Mouse (Mus musculus) G1E (cell line): ENCODE data around the gene Vsig8. TPM values are rescaled to one million over a fixed set of nuclear protein-coding genes. Genes with fewer than 3 reads are reported as not detected.

ENCODE experiments used
- ATAC-seq: 2 replicates; pipeline ENCODE4 v1.8.0; 2016; ENCODE audit warnings: mild to moderate bottlenecking; ENCODE audit not compliant: insufficient number of reproducible peaks, poor library complexity, low FRiP score, severe bottlenecking; ENCODE audit errors: extremely low read depth
- DNase-seq: peaks from one replicate; pipeline ENCODE4 v3.0.0; 2012; ENCODE audit warnings: low spot score
- H3K27me3 ChIP-seq: 2 replicates; pipeline ENCODE4 v1.6.1; 2012; ENCODE audit warnings: mild to moderate bottlenecking, low read length, inconsistent platforms; ENCODE audit not compliant: insufficient read depth
- H3K36me3 ChIP-seq: replicated peaks from 2 replicates; pipeline ENCODE3; 2012; ENCODE audit warnings: mild to moderate bottlenecking, inconsistent platforms
- H3K4me1 ChIP-seq: 2 replicates; pipeline ENCODE4 v1.6.1; 2012; ENCODE audit warnings: low read depth, low read length, inconsistent platforms, mixed read lengths; ENCODE audit not compliant: insufficient read depth
- H3K4me3 ChIP-seq: 2 replicates; pipeline ENCODE4 v1.5.1; 2012; ENCODE audit warnings: low read depth, mild to moderate bottlenecking, inconsistent platforms, low read length, moderate library complexity, mixed read lengths
- H3K9me3 ChIP-seq: replicated peaks from 2 replicates; pipeline ENCODE4 v1.6.1; 2012; ENCODE audit warnings: inconsistent platforms
- CTCF ChIP-seq: IDR thresholded peaks from 2 replicates; pipeline ENCODE4 v1.5.1; 2012; ENCODE audit warnings: low read depth, low read length, inconsistent platforms, mixed read lengths
- GATA1 ChIP-seq: IDR thresholded peaks from 2 replicates; pipeline ENCODE4 v1.6.1; 2012; ENCODE audit warnings: borderline replicate concordance, low read length, inconsistent platforms, mixed read lengths
- GATA2 ChIP-seq: IDR thresholded peaks from 2 replicates; pipeline ENCODE4 v1.6.1; 2012; ENCODE audit warnings: low read depth, low read length, inconsistent platforms, borderline replicate concordance
- POLR2AphosphoS5 ChIP-seq: IDR thresholded peaks from 2 replicates; pipeline ENCODE4 v1.6.1; 2012; ENCODE audit warnings: low read depth, low read length, inconsistent platforms; ENCODE audit not compliant: insufficient replicate concordance
- TAL1 ChIP-seq: conservative IDR thresholded peaks from 2 replicates; pipeline ENCODE4 v1.6.1; 2012; ENCODE audit warnings: low read depth, low read length, inconsistent platforms, mixed read lengths
- polyA plus RNA-seq: library from polyadenylated mRNA; stranded (reverse); fragments of >175 nt; gene quantifications from 2 replicates; pipeline ENCODE4 v1.2.3, GENCODE M21; 2012
- total RNA-seq, 2 experiments: library from RNA; stranded (forward) in 1 of 2; stranded (reverse) in 1 of 2; fragments of 200-1000 nt in 1 of 2; fragments of >200 nt in 1 of 2; fragmentation: Nextera tagmentation in 1 of 2; gene quantifications; 2 replicates each; pipeline ENCODE4 v1.2.3; 2014 to 2017

The Vsig8 gene
- total and polyA plus RNA-seq, 3 experiments, result not detected

DNA sequence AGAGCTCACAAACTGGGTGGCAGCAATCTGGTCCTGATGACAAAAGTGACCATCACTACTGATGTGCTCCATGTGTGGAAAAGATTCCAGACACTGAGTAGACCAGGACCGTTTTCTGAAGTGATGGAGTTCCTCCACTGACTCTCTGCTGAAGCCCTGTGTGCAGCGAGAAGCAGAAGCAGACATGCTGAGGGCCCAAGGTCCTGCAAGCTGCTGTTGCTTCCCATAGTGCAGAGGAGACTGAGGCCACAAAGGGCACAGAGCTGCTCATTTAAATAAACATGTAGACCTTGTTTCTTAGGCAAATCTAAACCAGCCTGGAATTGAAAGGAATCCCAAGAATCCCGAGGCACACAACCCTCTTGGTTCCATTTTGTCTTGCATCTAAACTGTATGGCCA, 37.6 kb downstream of the Vsig8 start:
- H3K27me3 ChIP-seq, result no peaks in the 10 kb centered on the region
- peaks cover 12% of the 10 kb centered on the region for H3K9me3 ChIP-seq
- no peaks in the 10 kb centered on the region for H3K4me1 ChIP-seq
- H3K36me3 ChIP-seq, result no peaks in the 10 kb centered on the region
- ATAC-seq (no peak), DNase-seq (no peak)
- TF ChIP-seq GATA2 (no peak), GATA1 (no peak), CTCF (no peak), POLR2AphosphoS5 (no peak), TAL1 (no peak)
- no peak overlapping the region for H3K4me3 ChIP-seq

GRCm38 (mm10) chr1:172593956-172594355, 38.2 kb downstream of the Vsig8 start:
- Histone ChIP-seq H3K9me3 (peaks cover 12% of the 10 kb centered on the region), H3K36me3 (no peaks in the 10 kb centered on the region), H3K4me3 (no peak overlapping the region), H3K4me1 (no peaks in the 10 kb centered on the region), H3K27me3 (no peaks in the 10 kb centered on the region)
- no peak for ATAC-seq
- no peak for TF ChIP-seq CTCF
- TF ChIP-seq GATA1, result no peak
- no peak for TF ChIP-seq GATA2
- TF ChIP-seq TAL1, result no peak
- TF ChIP-seq POLR2AphosphoS5, result no peak
- DNase-seq, result no peak

DNA sequence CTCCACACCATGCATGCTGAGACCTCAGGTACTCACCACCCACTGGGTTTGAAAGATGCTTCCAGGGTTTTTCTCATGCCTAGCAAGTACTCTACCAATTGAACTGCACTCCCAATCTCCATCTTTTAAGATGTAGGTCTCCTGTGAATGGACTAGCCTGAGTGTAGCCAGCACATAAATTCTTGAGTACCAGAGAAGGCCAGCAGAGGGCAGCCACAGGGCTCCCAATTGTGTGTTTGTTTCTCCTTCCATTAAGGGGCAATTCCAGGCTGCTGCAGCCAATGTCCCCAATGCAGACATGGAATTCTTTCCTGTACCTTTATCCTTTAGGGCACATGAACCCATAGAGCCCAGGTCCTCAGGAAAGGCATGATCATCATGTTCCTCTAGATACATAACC, 38.8 kb downstream of the Vsig8 start:
- Histone ChIP-seq H3K9me3 (peaks cover 12% of the 10 kb centered on the region), H3K36me3 (no peaks in the 10 kb centered on the region), H3K27me3 (no peaks in the 10 kb centered on the region), H3K4me3 (no peak overlapping the region), H3K4me1 (no peaks in the 10 kb centered on the region)
- no peak for TF ChIP-seq POLR2AphosphoS5
- TF ChIP-seq TAL1, result no peak
- no peak for TF ChIP-seq CTCF
- TF ChIP-seq GATA2, result no peak
- no peak for TF ChIP-seq GATA1
- ATAC-seq (no peak; the same call in 1 of the 2 replicates), DNase-seq (no peak)

- Histone ChIP-seq H3K4me3 (no peak within 1 kb of the TSS), H3K4me1 (no peaks in the 10 kb centered on the region), H3K9me3 (0 out of 2 replicates have a peak, but pooled peaks cover 2% of the 10 kb centered on the region), H3K27me3 (no peaks in the 10 kb centered on the region), H3K36me3 (no peaks in the 10 kb centered on the region)
- TF ChIP-seq POLR2AphosphoS5, result no peak
- no peak for TF ChIP-seq CTCF
- no peak for TF ChIP-seq GATA1
- TF ChIP-seq TAL1, result no peak
- no peak for TF ChIP-seq GATA2
- no peak for DNase-seq
- ATAC-seq, result no peak
Observed at GRCm38 (mm10) chr1:172602326-172602725, 46.6 kb downstream of the Vsig8 start, which contains the start of gene Fcrl6. TSS of gene Fcrl6 (minus strand) at chr1:172602551.

- DNase-seq, result no peak
- ATAC-seq, result no peak
- Histone ChIP-seq H3K36me3 (no peaks in the 10 kb centered on the region), H3K9me3 (peaks cover 9% of the 10 kb centered on the region), H3K27me3 (no peaks in the 10 kb centered on the region), H3K4me1 (no peaks in the 10 kb centered on the region), H3K4me3 (no peak overlapping the region)
- no peak for TF ChIP-seq CTCF
- TF ChIP-seq GATA1, result no peak
- no peak for TF ChIP-seq TAL1
- TF ChIP-seq GATA2, result no peak
- no peak for TF ChIP-seq POLR2AphosphoS5
Observed at GRCm38 (mm10) chr1:172611304-172611703, 55.6 kb downstream of the Vsig8 start.

- Histone ChIP-seq H3K4me1 (no peaks in the 10 kb centered on the region), H3K4me3 (no peak overlapping the region), H3K9me3 (peaks cover 16% of the 10 kb centered on the region), H3K36me3 (no peaks in the 10 kb centered on the region), H3K27me3 (no peaks in the 10 kb centered on the region)
- DNase-seq, result no peak
- no peak for ATAC-seq
- no peak for TF ChIP-seq POLR2AphosphoS5
- TF ChIP-seq CTCF, result no peak
- no peak for TF ChIP-seq GATA1
- no peak for TF ChIP-seq GATA2
- no peak for TF ChIP-seq TAL1
Observed at GRCm38 (mm10) chr1:172612745-172613144, 57.0 kb downstream of the Vsig8 start.

Other genes with a start within 250 kb of the Vsig8 start
- gene Kcnj9, start 226.6 kb upstream of the Vsig8 start, total RNA-seq (2014; fragmentation: Nextera tagmentation), result not detected in 2 replicates
- not detected in 2 replicates for gene Kcnj9, start 226.6 kb upstream of the Vsig8 start, total RNA-seq (2017)
- not detected in 2 replicates for gene Kcnj9, start 226.6 kb upstream of the Vsig8 start, polyA plus RNA-seq
- gene Kcnj10, start 214.7 kb upstream of the Vsig8 start, total RNA-seq (2014; fragmentation: Nextera tagmentation), result 1.1 TPM in 1 of 2 replicates, not detected in the other
- under 0.01 and 0.11 TPM in 2 replicates for gene Kcnj10, start 214.7 kb upstream of the Vsig8 start, total RNA-seq (2017)
- gene Kcnj10, start 214.7 kb upstream of the Vsig8 start, polyA plus RNA-seq, result not detected in 2 replicates
- gene Pigm, start 179.4 kb upstream of the Vsig8 start, total RNA-seq (2014; fragmentation: Nextera tagmentation), result 28.3 and 29.5 TPM in 2 replicates
- gene Pigm, start 179.4 kb upstream of the Vsig8 start, total RNA-seq (2017), result 19.2 and 19.7 TPM in 2 replicates
- 10.6 and 12.8 TPM in 2 replicates for gene Pigm, start 179.4 kb upstream of the Vsig8 start, polyA plus RNA-seq
- gene Slamf9, start 80.6 kb upstream of the Vsig8 start, total RNA-seq (2014; fragmentation: Nextera tagmentation), result not detected in 2 replicates
- not detected in 2 replicates for gene Slamf9, start 80.6 kb upstream of the Vsig8 start, total RNA-seq (2017)
- gene Slamf9, start 80.6 kb upstream of the Vsig8 start, polyA plus RNA-seq, result not detected in 2 replicates
- not detected in 2 replicates for gene Igsf9, start 74.2 kb upstream of the Vsig8 start, total RNA-seq (2014; fragmentation: Nextera tagmentation)
- gene Igsf9, start 74.2 kb upstream of the Vsig8 start, total RNA-seq (2017), result 0.12 and 0.38 TPM in 2 replicates
- gene Igsf9, start 74.2 kb upstream of the Vsig8 start, polyA plus RNA-seq, result not detected in 2 replicates
- gene Tagln2, start 55.9 kb upstream of the Vsig8 start, total RNA-seq (2014; fragmentation: Nextera tagmentation), result 1,068 and 1,186 TPM in 2 replicates
- gene Tagln2, start 55.9 kb upstream of the Vsig8 start, total RNA-seq (2017), result 618 and 679 TPM in 2 replicates
- gene Tagln2, start 55.9 kb upstream of the Vsig8 start, polyA plus RNA-seq, result 1,022 and 1,501 TPM in 2 replicates
- gene Cfap45, start 35.1 kb upstream of the Vsig8 start, total RNA-seq (2014; fragmentation: Nextera tagmentation), result 4.6 TPM in 1 of 2 replicates, not detected in the other
- 0.12 and 0.33 TPM in 2 replicates for gene Cfap45, start 35.1 kb upstream of the Vsig8 start, total RNA-seq (2017)
- not detected in 2 replicates for gene Cfap45, start 35.1 kb upstream of the Vsig8 start, polyA plus RNA-seq
- gene Slamf8, start 34.6 kb downstream of the Vsig8 start, total RNA-seq (2014; fragmentation: Nextera tagmentation), result not detected in 2 replicates
- gene Slamf8, start 34.6 kb downstream of the Vsig8 start, total RNA-seq (2017), result 0.16 TPM in 1 of 2 replicates, not detected in the other
- gene Slamf8, start 34.6 kb downstream of the Vsig8 start, polyA plus RNA-seq, result not detected in 2 replicates
- gene Fcrl6, start 46.6 kb downstream of the Vsig8 start, total RNA-seq (2014; fragmentation: Nextera tagmentation), result not detected in 2 replicates
- not detected in 2 replicates for gene Fcrl6, start 46.6 kb downstream of the Vsig8 start, total RNA-seq (2017)
- not detected in 2 replicates for gene Fcrl6, start 46.6 kb downstream of the Vsig8 start, polyA plus RNA-seq
- gene Dusp23, start 77.0 kb downstream of the Vsig8 start, total RNA-seq (2014; fragmentation: Nextera tagmentation), result not detected in 2 replicates
- not detected in 2 replicates for gene Dusp23, start 77.0 kb downstream of the Vsig8 start, total RNA-seq (2017)
- not detected in 2 replicates for gene Dusp23, start 77.0 kb downstream of the Vsig8 start, polyA plus RNA-seq
- not detected in 2 replicates for gene Crp, start 142.1 kb downstream of the Vsig8 start, total RNA-seq (2014; fragmentation: Nextera tagmentation)
- gene Crp, start 142.1 kb downstream of the Vsig8 start, total RNA-seq (2017), result 0.16 and 0.17 TPM in 2 replicates
- not detected in 2 replicates for gene Crp, start 142.1 kb downstream of the Vsig8 start, polyA plus RNA-seq